Mouse (Mus musculus) left cerebral cortex, postnatal 36 days (tissue): ENCODE measurements around the gene Tmprss3. TPM values are rescaled to one million over a fixed set of nuclear protein-coding genes. Genes with fewer than 3 reads are reported as not detected.

Source experiments
- DNase-seq, 2 experiments: peaks; one replicate each; pipeline ENCODE4 v3.0.0; 2021 to 2022; ENCODE audit warnings: low spot score in 2 of 2, mixed read lengths in 1 of 2
- intact Hi-C: fragments of 180-260 bp; cut with DNase I; formaldehyde crosslinking; loops from one replicate; pipeline ENCODE4 v1.15.1; 2025
- total RNA-seq, 2 experiments: library from RNA; stranded (reverse); gene quantifications; 2 replicates each; pipeline ENCODE4 v1.2.3; 2021

Gene Tmprss3
- total RNA-seq, 2 experiments from 2014 or later: not detected

DNA sequence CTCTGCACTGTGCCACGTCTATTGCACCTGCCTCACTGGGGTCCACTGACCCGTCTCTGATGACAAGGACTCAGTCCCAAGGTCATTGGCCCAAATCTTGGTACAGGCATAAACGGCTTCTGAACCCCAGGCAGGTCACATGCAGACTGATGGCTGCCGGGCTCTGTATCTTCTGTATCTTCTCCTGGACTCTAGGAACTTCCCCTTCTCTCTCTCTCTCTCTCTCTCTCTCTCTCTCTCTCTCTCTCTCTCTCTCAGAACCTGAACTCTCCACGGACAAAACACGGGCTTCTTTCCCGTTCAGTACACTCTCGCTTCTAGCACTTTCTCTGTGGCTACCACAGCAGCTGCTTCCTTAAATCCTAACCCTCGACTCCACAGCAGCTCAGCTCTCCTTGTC is 52.8 kb downstream of the Tmprss3 start:
- intact Hi-C loops: no loop called here
- DNase-seq: no peak

DNA sequence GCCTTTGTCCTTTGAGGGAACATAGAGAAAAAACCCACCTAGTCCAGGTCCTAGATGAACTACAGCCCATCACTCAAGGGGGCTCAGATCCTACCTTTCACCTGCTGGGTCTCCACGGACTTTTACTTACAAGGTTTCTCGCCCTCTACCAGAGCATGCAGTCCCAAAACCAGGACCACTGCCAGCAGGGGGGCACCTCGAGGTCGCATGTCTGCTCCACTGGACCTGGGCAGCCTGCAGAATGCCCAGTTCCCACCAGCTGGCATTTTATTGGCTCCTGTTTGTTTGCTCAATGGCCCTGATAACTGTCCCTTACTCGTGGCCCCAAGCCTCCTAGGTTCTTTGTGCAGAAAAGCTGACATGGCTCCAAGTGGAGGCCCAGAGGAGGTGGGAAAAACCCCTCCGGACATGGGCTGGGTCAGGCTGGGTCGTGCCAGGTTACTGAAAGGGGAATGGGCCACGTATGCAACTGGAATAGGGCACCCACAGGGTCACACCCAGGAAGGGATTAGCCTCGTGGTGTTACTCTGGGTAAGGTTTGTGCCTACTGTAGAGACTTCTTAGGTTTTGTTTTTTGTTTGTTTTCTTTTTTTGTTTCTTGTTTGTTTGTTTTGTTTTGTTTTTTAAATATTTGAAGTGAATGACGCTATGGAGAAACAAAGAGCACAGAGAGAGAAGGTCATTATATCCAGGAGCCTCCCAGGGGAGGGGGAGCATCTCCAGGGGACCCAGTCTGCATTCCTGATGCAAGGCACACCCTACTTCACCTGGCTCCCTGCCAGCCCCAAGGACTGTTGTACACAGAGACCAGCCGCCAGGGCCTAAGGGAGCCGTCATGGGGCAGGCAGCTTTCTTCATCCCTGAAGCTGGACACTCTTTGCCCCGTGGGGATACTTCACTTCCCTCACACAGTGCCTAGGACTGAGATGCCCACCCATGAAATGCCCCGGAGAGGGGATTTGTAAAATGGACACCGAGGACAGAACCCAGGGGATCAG is 54.4 kb downstream of the Tmprss3 start, which contains the start of gene Tff2:
TSS of gene Tff2 (minus strand) at position 243 of the 998 bp plus-strand sequence.
- no peak for DNase-seq
- intact Hi-C loops: no loop called here

DNA sequence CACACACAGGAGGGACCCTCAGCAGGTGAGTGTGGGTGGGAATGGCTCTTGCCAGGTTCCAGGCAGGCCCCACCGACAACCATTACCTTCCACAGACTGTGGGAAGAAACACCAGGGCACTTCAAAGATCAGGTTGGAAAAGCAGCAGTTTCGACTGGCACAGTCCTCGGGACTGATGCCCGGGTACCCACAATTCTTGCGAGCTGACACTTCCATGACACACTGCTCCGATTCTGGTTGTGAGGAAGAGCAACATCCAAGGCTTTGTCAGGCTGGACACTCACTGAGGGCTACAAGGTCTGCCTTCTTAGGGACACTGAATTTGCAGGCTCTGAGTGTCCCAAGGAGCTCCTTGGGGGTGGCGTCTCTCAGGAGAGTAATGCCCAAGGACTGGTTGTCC is 56.7 kb downstream of the Tmprss3 start:
- intact Hi-C loops: no loop called here
- DNase-seq: no peak

DNA sequence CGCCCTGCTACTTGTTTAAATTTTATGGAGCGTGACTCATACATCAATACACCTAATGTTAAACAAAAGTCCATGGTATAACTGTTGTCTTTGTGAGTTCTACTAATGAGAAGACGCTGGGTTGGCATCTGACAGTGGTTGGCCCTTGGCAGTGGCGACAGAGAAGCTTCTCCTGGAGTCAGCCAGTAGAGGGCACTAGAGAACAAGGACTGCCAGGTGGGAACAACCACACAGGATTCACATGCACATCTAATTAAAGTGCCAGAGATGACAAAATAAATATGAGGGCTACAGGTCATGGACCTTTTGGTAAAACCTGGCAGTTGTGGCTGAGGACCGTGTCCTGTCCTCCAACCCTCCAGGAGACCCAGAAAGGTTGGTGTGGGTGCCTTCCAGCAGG is 60.4 kb downstream of the Tmprss3 start:
- peak; percentile 39 to 53 for DNase-seq
- intact Hi-C loops: loop anchor here (2.0 kb wide), 1 partner anchor 48 kb away; no protein-coding TSS in a partner anchor

- DNase-seq: no peak
- intact Hi-C loops: no loop called here
These were observed 62.0 kb downstream of the Tmprss3 start for GRCm38 (mm10) chr17:31136821-31137220.

- intact Hi-C loops: no loop called here
- no peak for DNase-seq
These were observed 62.5 kb downstream of the Tmprss3 start for GRCm38 (mm10) chr17:31136291-31136690.

- intact Hi-C loops: no loop called here
These were observed 63.9 kb downstream of the Tmprss3 start for GRCm38 (mm10) chr17:31134913-31135312.

GRCm38 (mm10) chr17:31133776-31134175 is 65.0 kb downstream of the Tmprss3 start:
- intact Hi-C loops: no loop called here

More at GRCm38 (mm10) chr17:31134913-31135312, 63.9 kb downstream of the Tmprss3 start:
- DNase-seq: no peak

DNA sequence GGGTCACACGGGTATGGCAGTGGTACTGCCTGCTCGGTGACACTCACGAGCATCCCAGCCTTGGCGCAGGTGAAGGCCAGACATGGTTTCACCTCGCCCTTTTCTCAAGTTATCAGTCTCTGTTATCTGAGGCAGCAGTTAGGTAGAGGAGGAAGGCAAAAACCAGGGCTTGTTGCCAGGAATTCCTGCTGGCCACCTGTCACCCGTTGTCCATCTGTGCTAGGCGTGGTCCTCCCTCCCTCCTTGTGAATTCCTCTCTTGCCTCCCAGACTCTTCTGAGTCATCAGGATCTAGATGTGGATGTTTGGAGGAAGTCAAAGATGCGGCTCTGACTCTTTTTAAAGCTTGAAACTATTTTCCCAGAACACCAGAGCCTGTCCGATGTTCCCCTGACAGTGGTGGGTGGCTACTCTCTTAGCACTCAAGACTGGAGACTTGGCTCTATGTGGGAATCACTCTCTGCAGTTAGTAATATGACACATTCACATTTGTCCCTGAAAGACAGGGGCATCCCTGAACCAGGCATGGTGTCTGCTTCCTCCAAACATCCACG is 67.4 kb downstream of the Tmprss3 start:
- intact Hi-C loops: no loop called here
- peak in 1 of 2 experiments; percentile 46 for DNase-seq

More at GRCm38 (mm10) chr17:31133776-31134175, 65.0 kb downstream of the Tmprss3 start:
- no peak for DNase-seq

- intact Hi-C loops: no loop called here
These were observed 69.3 kb downstream of the Tmprss3 start, which contains the start of gene Tff3 for GRCm38 (mm10) chr17:31129452-31129851. Gene Tff3, minus strand, starts transcription at chr17:31129646.

More at GRCm38 (mm10) chr17:31129452-31129851, 69.3 kb downstream of the Tmprss3 start, which contains the start of gene Tff3:
- no peak for DNase-seq

Other genes with a start within 250 kb of the Tmprss3 start
- under 1 TPM; 0.17 to 0.34 TPM for gene Umodl1, start 244.3 kb downstream of the Tmprss3 start, total RNA-seq
- gene Abcg1, start 141.3 kb downstream of the Tmprss3 start, total RNA-seq: 10 to 100 TPM; 65.5 to 77.2 TPM
- not detected for gene Tff3, start 69.3 kb downstream of the Tmprss3 start, total RNA-seq
- gene Tff2, start 54.7 kb downstream of the Tmprss3 start, total RNA-seq: not detected
- not detected for gene Tff1, start 33.7 kb downstream of the Tmprss3 start, total RNA-seq
- gene Ubash3a, start 8.9 kb upstream of the Tmprss3 start, total RNA-seq: not detected
- gene Rsph1, start 78.4 kb upstream of the Tmprss3 start, total RNA-seq: 10 to 100 TPM; 14.0 to 15.1 TPM
- 1 to 10 TPM; 8.2 to 9.9 TPM for gene Slc37a1, start 87.8 kb upstream of the Tmprss3 start, total RNA-seq
- 10 to 100 TPM; 19.7 to 30.6 TPM for gene Pde9a, start 187.2 kb upstream of the Tmprss3 start, total RNA-seq